Mouse (Mus musculus): ENCODE data around the gene Trp73. TPM values are rescaled to one million over a fixed set of nuclear protein-coding genes. Genes with fewer than 3 reads are reported as not detected.

The Trp73 gene
- polyA plus RNA-seq (2011; ENCODE audit: insufficient read depth, insufficient read length, low replicate concordance, missing spikeins): not detected in 2 replicates

- WGBS: 4% methylated on average over 4 of the region's 4 CpGs
These were observed at the start of gene Trp73 for GRCm38 (mm10) chr4:154140182-154140212. Gene Trp73, minus strand, starts transcription at chr4:154140208.

GRCm38 (mm10) chr4:154188948-154189347 lies 48.9 kb upstream of the Trp73 start:
- Histone ChIP-seq H3K4me3 (replicated peaks; ENCODE audit: control insufficient read depth, low read depth, low read length) (no peak overlapping the region), H3K27ac (ENCODE audit: control insufficient read depth, insufficient read depth, low read depth, low read length, poor library complexity) (no peak overlapping the region), H3K4me1 (ENCODE audit: control insufficient read depth, insufficient read depth, low read length) (no peaks in the 10 kb centered on the region)
- under 1% methylated on average over 8 of the region's 8 CpGs for WGBS
- TF ChIP-seq CTCF (IDR thresholded peaks at IDR 0.05; ENCODE audit: control insufficient read depth, insufficient read depth, low read length) (no peak), POLR2A (IDR thresholded peaks at IDR 0.05; ENCODE audit: borderline replicate concordance, control insufficient read depth, low read depth, low read length) (no peak)

More at GRCm38 (mm10) chr4:154140182-154140212, at the start of gene Trp73:
- H3K27ac ChIP-seq (ENCODE audit: control insufficient read depth, insufficient read depth, low read depth, low read length, poor library complexity): no peak within 1 kb of the TSS
- TF ChIP-seq CTCF (IDR thresholded peaks at IDR 0.05; ENCODE audit: control insufficient read depth, insufficient read depth, low read length) (no peak), POLR2A (IDR thresholded peaks at IDR 0.05; ENCODE audit: borderline replicate concordance, control insufficient read depth, low read depth, low read length) (no peak)
- no peak within 1 kb of the TSS for H3K4me3 ChIP-seq (replicated peaks; ENCODE audit: control insufficient read depth, low read depth, low read length)
- no peaks in the 10 kb centered on the region; the same call in 1 of the 2 replicates for H3K4me1 ChIP-seq (ENCODE audit: control insufficient read depth, insufficient read depth, low read length)

- 79% methylated on average over 11 of the region's 11 CpGs for WGBS
- H3K4me1 ChIP-seq (ENCODE audit: control insufficient read depth, insufficient read depth, low read length): no peaks in the 10 kb centered on the region
- H3K27ac ChIP-seq (ENCODE audit: control insufficient read depth, insufficient read depth, low read depth, low read length, poor library complexity): no peak overlapping the region
- H3K4me3 ChIP-seq (replicated peaks; ENCODE audit: control insufficient read depth, low read depth, low read length): no peak overlapping the region
- TF ChIP-seq CTCF (IDR thresholded peaks at IDR 0.05; ENCODE audit: control insufficient read depth, insufficient read depth, low read length) (no peak), POLR2A (IDR thresholded peaks at IDR 0.05; ENCODE audit: borderline replicate concordance, control insufficient read depth, low read depth, low read length) (no peak)
These were observed 46.1 kb upstream of the Trp73 start for GRCm38 (mm10) chr4:154186002-154186537.

GRCm38 (mm10) chr4:154185001-154185400 lies 45.0 kb upstream of the Trp73 start:
- Histone ChIP-seq H3K4me1 (ENCODE audit: control insufficient read depth, insufficient read depth, low read length) (no peaks in the 10 kb centered on the region), H3K27ac (ENCODE audit: control insufficient read depth, insufficient read depth, low read depth, low read length, poor library complexity) (no peak overlapping the region), H3K4me3 (replicated peaks; ENCODE audit: control insufficient read depth, low read depth, low read length) (no peak overlapping the region)
- WGBS: 80% methylated on average over 5 of the region's 5 CpGs
- TF ChIP-seq CTCF (IDR thresholded peaks at IDR 0.05; ENCODE audit: control insufficient read depth, insufficient read depth, low read length): no peak
- no peak for TF ChIP-seq POLR2A (IDR thresholded peaks at IDR 0.05; ENCODE audit: borderline replicate concordance, control insufficient read depth, low read depth, low read length)

- H3K4me1 ChIP-seq (ENCODE audit: control insufficient read depth, insufficient read depth, low read length): no peaks in the 10 kb centered on the region
- TF ChIP-seq CTCF (IDR thresholded peaks at IDR 0.05; ENCODE audit: control insufficient read depth, insufficient read depth, low read length): no peak
- no peak for TF ChIP-seq POLR2A (IDR thresholded peaks at IDR 0.05; ENCODE audit: borderline replicate concordance, control insufficient read depth, low read depth, low read length)
- no peak overlapping the region for H3K27ac ChIP-seq (ENCODE audit: control insufficient read depth, insufficient read depth, low read depth, low read length, poor library complexity)
- WGBS: 72% methylated on average over 5 of the region's 5 CpGs
- no peak overlapping the region for H3K4me3 ChIP-seq (replicated peaks; ENCODE audit: control insufficient read depth, low read depth, low read length)
These were observed 43.6 kb upstream of the Trp73 start for GRCm38 (mm10) chr4:154183566-154183965.

GRCm38 (mm10) chr4:154181001-154181400 lies 41.0 kb upstream of the Trp73 start:
- Histone ChIP-seq H3K4me1 (ENCODE audit: control insufficient read depth, insufficient read depth, low read length) (no peaks in the 10 kb centered on the region), H3K27ac (ENCODE audit: control insufficient read depth, insufficient read depth, low read depth, low read length, poor library complexity) (no peak overlapping the region), H3K4me3 (replicated peaks; ENCODE audit: control insufficient read depth, low read depth, low read length) (no peak overlapping the region)
- 85% methylated on average over 7 of the region's 7 CpGs for WGBS
- TF ChIP-seq CTCF (IDR thresholded peaks at IDR 0.05; ENCODE audit: control insufficient read depth, insufficient read depth, low read length) (no peak), POLR2A (IDR thresholded peaks at IDR 0.05; ENCODE audit: borderline replicate concordance, control insufficient read depth, low read depth, low read length) (no peak)

GRCm38 (mm10) chr4:154177257-154177656 lies 37.2 kb upstream of the Trp73 start:
- 53% methylated on average over 8 of the region's 8 CpGs for WGBS
- TF ChIP-seq POLR2A (IDR thresholded peaks at IDR 0.05; ENCODE audit: borderline replicate concordance, control insufficient read depth, low read depth, low read length) (no peak), CTCF (IDR thresholded peaks at IDR 0.05; ENCODE audit: control insufficient read depth, insufficient read depth, low read length) (no peak)
- Histone ChIP-seq H3K27ac (ENCODE audit: control insufficient read depth, insufficient read depth, low read depth, low read length, poor library complexity) (no peak overlapping the region), H3K4me3 (replicated peaks; ENCODE audit: control insufficient read depth, low read depth, low read length) (no peak overlapping the region), H3K4me1 (ENCODE audit: control insufficient read depth, insufficient read depth, low read length) (no peaks in the 10 kb centered on the region)

GRCm38 (mm10) chr4:154171931-154172604 lies 32.1 kb upstream of the Trp73 start:
- no peak for TF ChIP-seq POLR2A (IDR thresholded peaks at IDR 0.05; ENCODE audit: borderline replicate concordance, control insufficient read depth, low read depth, low read length)
- TF ChIP-seq CTCF (IDR thresholded peaks at IDR 0.05; ENCODE audit: control insufficient read depth, insufficient read depth, low read length): no peak
- H3K4me1 ChIP-seq (ENCODE audit: control insufficient read depth, insufficient read depth, low read length): no peaks in the 10 kb centered on the region
- no peak overlapping the region for H3K4me3 ChIP-seq (replicated peaks; ENCODE audit: control insufficient read depth, low read depth, low read length)
- 45% methylated on average over 13 of the region's 13 CpGs for WGBS
- H3K27ac ChIP-seq (ENCODE audit: control insufficient read depth, insufficient read depth, low read depth, low read length, poor library complexity): no peak overlapping the region

Measured in bone marrow, adult 2 months (tissue).